9 mouse cellular contexts compared by ENCODE assay signal in genomic region chr7:98734876-98735275, GRCm38 (mm10). TPM values are rescaled to one million over a fixed set of nuclear protein-coding genes. Genes with fewer than 3 reads are reported as not detected.
A peak's percentile ranks its signal among the peaks of the same experiment; 100 is the strongest.
DNase-seq lines count a peak whose midpoint lies in the region; ATAC-seq lines count a peak whose summit lies in the region.
"Had no signal": no experiment of that assay in that cellular context is flagged by ENCODE, and none has a peak within 500 bp of the region (broad histone marks: within the 10 kb centered on the region; RNA-seq: fewer than 3 reads in every experiment).

No protein-coding gene starts in this region.

- H3K4me1 ChIP-seq in forebrain, embryonic 14.5 days (ENCODE audit: control insufficient read depth, insufficient read depth, low read length), result no peaks in the 10 kb centered on the region
- peaks cover 13% of the 10 kb centered on the region for H3K4me1 ChIP-seq in forebrain, embryonic 10.5 days
- H3K4me1 ChIP-seq in heart, embryonic 13.5 days, result peaks cover 13% of the 10 kb centered on the region
- peaks cover 31% of the 10 kb centered on the region for H3K4me1 ChIP-seq in limb, embryonic 10.5 days
- H3K4me1 ChIP-seq in liver, embryonic 11.5 days (replicated peaks; ENCODE audit: control insufficient read depth, insufficient read depth, low read length), result no peaks in the 10 kb centered on the region

- no peak overlapping the region for H3K9ac ChIP-seq in forebrain, embryonic 14.5 days (ENCODE audit: low read length)
- peak overlapping the region; percentile 44; the same call in 1 of the 2 replicates for H3K9ac ChIP-seq in heart, embryonic 13.5 days
- no peak overlapping the region for H3K9ac ChIP-seq in liver, embryonic 11.5 days (ENCODE audit: low read depth, low read length)

- no peaks in the 10 kb centered on the region for H3K9me3 ChIP-seq in forebrain, embryonic 14.5 days (replicated peaks; ENCODE audit: control insufficient read depth, low read length)
- H3K9me3 ChIP-seq in forebrain, embryonic 10.5 days, result no peaks in the 10 kb centered on the region
- no peaks in the 10 kb centered on the region for H3K9me3 ChIP-seq in heart, embryonic 13.5 days
- no peaks in the 10 kb centered on the region for H3K9me3 ChIP-seq in limb, embryonic 10.5 days (replicated peaks)
- no peaks in the 10 kb centered on the region for H3K9me3 ChIP-seq in liver, embryonic 11.5 days (ENCODE audit: control insufficient read depth, low read length)

- H3K4me3 ChIP-seq in forebrain, embryonic 14.5 days (ENCODE audit: low read depth, low read length), result no peak overlapping the region
- no peak overlapping the region for H3K4me3 ChIP-seq in forebrain, embryonic 10.5 days
- H3K4me3 ChIP-seq in heart, embryonic 13.5 days, result no peak overlapping the region
- H3K4me3 ChIP-seq in limb, embryonic 10.5 days, result no peak overlapping the region
- H3K4me3 ChIP-seq in liver, embryonic 11.5 days (ENCODE audit: low read depth, low read length), result no peak overlapping the region
- H3K4me3 ChIP-seq: erythroblast, embryonic 14.5 days had no signal

- no peaks in the 10 kb centered on the region for H3K36me3 ChIP-seq in forebrain, embryonic 14.5 days (ENCODE audit: control insufficient read depth, insufficient read depth, low read length)
- H3K36me3 ChIP-seq in forebrain, embryonic 10.5 days (replicated peaks), result no peaks in the 10 kb centered on the region
- no peaks in the 10 kb centered on the region for H3K36me3 ChIP-seq in heart, embryonic 13.5 days
- H3K36me3 ChIP-seq in limb, embryonic 10.5 days, result no peaks in the 10 kb centered on the region
- H3K36me3 ChIP-seq in liver, embryonic 11.5 days (ENCODE audit: control insufficient read depth, insufficient read depth, low read length), result no peaks in the 10 kb centered on the region

- peak; percentile 64 for DNase-seq in forebrain, embryonic 14.5 days (ENCODE audit: low spot score)
- no peak for DNase-seq in forebrain, embryonic 10.5 days (ENCODE audit: extremely low spot score, low spot score)
- DNase-seq in testis, postnatal 10 days (ENCODE audit: low spot score), result peak; percentile 56
- DNase-seq in testis, postnatal 14 days (ENCODE audit: low spot score), result no peak
- DNase-seq in limb, embryonic 10.5 days (ENCODE audit: low spot score), result peak; percentile 59
- DNase-seq in thymus, postnatal 4 days, result no peak
- no peak for DNase-seq in liver, embryonic 11.5 days (ENCODE audit: low spot score)

- H3K27me3 ChIP-seq in forebrain, embryonic 14.5 days (replicated peaks; ENCODE audit: control insufficient read depth, insufficient read depth, low read length), result no peaks in the 10 kb centered on the region
- H3K27me3 ChIP-seq in forebrain, embryonic 10.5 days (ENCODE audit: poor library complexity, severe bottlenecking), result peaks cover 28% of the 10 kb centered on the region
- H3K27me3 ChIP-seq in heart, embryonic 13.5 days (replicated peaks), result peaks cover 39% of the 10 kb centered on the region
- H3K27me3 ChIP-seq in limb, embryonic 10.5 days (ENCODE audit: low read depth, poor library complexity, severe bottlenecking), result peaks cover 90% of the 10 kb centered on the region
- H3K27me3 ChIP-seq in liver, embryonic 11.5 days (replicated peaks; ENCODE audit: control insufficient read depth, insufficient read depth, low read length), result peaks cover 5% of the 10 kb centered on the region; the same call in 1 of the 2 replicates

- ATAC-seq in forebrain, embryonic 14.5 days, result peak; percentile 61; the same call in 1 of the 2 replicates
- no peak for ATAC-seq in heart, embryonic 13.5 days (ENCODE audit: extremely low read depth, insufficient number of reproducible peaks, low FRiP score, low TSS enrichment)
- ATAC-seq in liver, embryonic 11.5 days (replicated peaks; ENCODE audit: low FRiP score), result no peak

- 20% methylated on average over 10 of the region's 10 CpGs for WGBS in forebrain, embryonic 14.5 days
- 39% methylated on average over 10 of the region's 10 CpGs for WGBS in forebrain, embryonic 10.5 days
- WGBS in heart, embryonic 13.5 days, result 16% methylated on average over 10 of the region's 10 CpGs
- WGBS in limb, embryonic 10.5 days, result 24% methylated on average over 10 of the region's 10 CpGs
- 34% methylated on average over 10 of the region's 10 CpGs for WGBS in liver, embryonic 11.5 days

- H3K27ac ChIP-seq in forebrain, embryonic 14.5 days (ENCODE audit: low read depth, low read length), result no peak overlapping the region
- H3K27ac ChIP-seq in forebrain, embryonic 10.5 days, result no peak overlapping the region
- H3K27ac ChIP-seq in heart, embryonic 13.5 days (replicated peaks), result 0 out of 2 replicates have a peak overlapping the region, but pooled peaks have one; percentile 34
- H3K27ac ChIP-seq in limb, embryonic 10.5 days, result peak overlapping the region; percentile 37
- no peak overlapping the region for H3K27ac ChIP-seq in liver, embryonic 11.5 days (ENCODE audit: low read depth, low read length)

- H3K4me2 ChIP-seq in forebrain, embryonic 14.5 days (ENCODE audit: low read length), result no peak overlapping the region
- peak overlapping the region; percentile 41 for H3K4me2 ChIP-seq in heart, embryonic 13.5 days
- no peak overlapping the region for H3K4me2 ChIP-seq in liver, embryonic 11.5 days

RNA-seq across cellular contexts. Expression of gene Thap12, which starts 32.0 kb away (rescaled TPM):
- polyA plus RNA-seq in forebrain, embryonic 14.5 days (2014; fragmentation: Nextera tagmentation; extraction: Ambion mirVana), result 42.5 and 48.3 TPM in 2 replicates
- polyA plus RNA-seq in forebrain, embryonic 10.5 days (2016; fragmentation: Nextera tagmentation; extraction: Ambion mirVana), result 58.1 and 58.2 TPM in 2 replicates
- 35.5 and 35.7 TPM in 2 replicates for polyA plus RNA-seq in heart, embryonic 13.5 days (2015; fragmentation: Nextera tagmentation; extraction: Ambion mirVana)
- polyA plus RNA-seq in limb, embryonic 10.5 days (2016; fragmentation: Nextera tagmentation; extraction: Ambion mirVana), result 50.8 and 56.2 TPM in 2 replicates
- 42.3 and 45.6 TPM in 2 replicates for polyA plus RNA-seq in liver, embryonic 11.5 days (2014; fragmentation: Nextera tagmentation; extraction: Ambion mirVana)

Comparison
In these comparisons a context has a peak if more than half of its experiments do, and no peak if none do; other contexts are left out.
1. DNase-seq: peak in forebrain, embryonic 14.5 days (single experiment), testis, postnatal 10 days (single experiment) and limb, embryonic 10.5 days (single experiment); none in forebrain, embryonic 10.5 days (single experiment), testis, postnatal 14 days (single experiment), thymus, postnatal 4 days (single experiment) and liver, embryonic 11.5 days (single experiment).
2. H3K27ac ChIP-seq: peak in heart, embryonic 13.5 days (single experiment) and limb, embryonic 10.5 days (single experiment); none in forebrain, embryonic 14.5 days (single experiment), forebrain, embryonic 10.5 days (single experiment) and liver, embryonic 11.5 days (single experiment).